Mouse (Mus musculus) stomach, postnatal 0 days (tissue): ENCODE results near the gene Bhlhe23. TPM values are rescaled to one million over a fixed set of nuclear protein-coding genes. Genes with fewer than 3 reads are reported as not detected.

Experiments
- ATAC-seq: fragments of 200-750 bp; cut with Nextera tagmentation; 2 replicates; pipeline ENCODE4 v1.8.0; 2017; ENCODE audit not compliant: low FRiP score, low TSS enrichment
- DNase-seq: peaks from one replicate; pipeline ENCODE4 v3.0.0-alpha.2; 2016; ENCODE audit warnings: low spot score
- H3K27ac ChIP-seq: fragments of 300-500 bp; sonication (generic); replicated peaks from 2 replicates; pipeline ENCODE4 v1.5.1; 2014; ENCODE audit warnings: mild to moderate bottlenecking, control low read depth
- H3K27me3 ChIP-seq: fragments of 300-500 bp; sonication (generic); 2 replicates; pipeline ENCODE4 v1.6.1; 2014; ENCODE audit warnings: low read length; ENCODE audit not compliant: control insufficient read depth, insufficient read depth
- H3K36me3 ChIP-seq: fragments of 300-500 bp; sonication (generic); 2 replicates; pipeline ENCODE4 v1.6.1; 2014; ENCODE audit warnings: low read length, mixed read lengths; ENCODE audit not compliant: control insufficient read depth, insufficient read depth
- H3K4me1 ChIP-seq: fragments of 300-500 bp; sonication (generic); replicated peaks from 2 replicates; pipeline ENCODE4 v1.6.1; 2014; ENCODE audit warnings: antibody characterized with exemption; ENCODE audit not compliant: control insufficient read depth, insufficient read depth
- H3K4me2 ChIP-seq: fragments of 300-500 bp; sonication (generic); replicated peaks from 2 replicates; pipeline ENCODE4 v1.6.1; 2014; ENCODE audit warnings: low read depth, mild to moderate bottlenecking, control low read depth, moderate library complexity
- H3K4me3 ChIP-seq: fragments of 300-500 bp; sonication (generic); 2 replicates; pipeline ENCODE4 v1.5.1; 2014; ENCODE audit warnings: low read depth, low read length, control low read depth
- H3K9ac ChIP-seq: fragments of 300-500 bp; sonication (generic); 2 replicates; pipeline ENCODE4 v1.6.1; 2014; ENCODE audit warnings: mild to moderate bottlenecking, low read length, control low read depth, mixed read lengths
- H3K9me3 ChIP-seq: fragments of 300-500 bp; sonication (generic); 2 replicates; pipeline ENCODE4 v1.6.1; 2016; ENCODE audit warnings: low read length; ENCODE audit not compliant: control insufficient read depth
- CTCF ChIP-seq: IDR thresholded peaks from 2 replicates; pipeline ENCODE4 v1.5.1; 2016; ENCODE audit warnings: antibody characterized with exemption, low read depth, mild to moderate bottlenecking, moderate library complexity
- EP300 ChIP-seq: optimal IDR thresholded peaks from 2 replicates; pipeline ENCODE3; 2016; ENCODE audit warnings: antibody characterized with exemption
- WGBS: fragments of 180-500 bp; shearing (Covaris S2); extraction: QIAGEN DNeasy Blood & Tissue Kit; methylation state at CpG from one replicate; pipeline ENCODE4 v1.1.7; 2014; 5-methylcytosine and 5-hydroxymethylcytosine counted together
- polyA plus RNA-seq: library from polyadenylated mRNA; unstranded; fragments of >200 nt; fragmentation: Nextera tagmentation; extraction: Ambion mirVana; gene quantifications from 2 replicates; pipeline ENCODE4 v1.2.1, GENCODE M21; 2015

The Bhlhe23 gene
- polyA plus RNA-seq, 1 experiment from 2014 or later = not detected

DNA sequence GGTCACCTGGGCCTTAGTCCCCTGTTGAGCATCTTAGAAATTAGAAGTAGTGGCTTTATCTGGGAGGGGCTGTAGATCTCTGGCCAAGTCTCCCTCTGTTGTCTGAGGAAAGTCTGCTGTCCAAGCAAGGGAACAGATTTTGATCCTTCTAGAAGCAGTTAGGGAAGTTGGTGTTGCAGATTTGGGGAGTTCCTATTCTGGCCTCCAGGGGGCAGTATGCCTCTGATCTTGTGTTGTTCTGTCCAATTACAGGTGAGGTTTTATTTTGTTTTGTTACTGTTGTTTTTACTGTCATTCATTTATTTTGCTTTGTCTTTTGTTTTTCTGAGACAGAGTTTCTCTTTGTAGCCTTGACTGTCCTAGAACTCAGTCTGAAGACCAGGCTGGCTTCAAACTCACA, 10.0 kb upstream of the Bhlhe23 start:
- DNase-seq (peak; percentile 51), ATAC-seq (no peak)
- Histone ChIP-seq H3K9me3 (no peaks in the 10 kb centered on the region), H3K27ac (no peak overlapping the region), H3K27me3 (0 out of 2 replicates have a peak, but pooled peaks cover 3% of the 10 kb centered on the region), H3K4me3 (no peak overlapping the region), H3K4me1 (no peaks in the 10 kb centered on the region), H3K9ac (no peak overlapping the region), H3K4me2 (no peak overlapping the region), H3K36me3 (no peaks in the 10 kb centered on the region)
- no peak for TF ChIP-seq EP300
- TF ChIP-seq CTCF = peak; percentile 77

DNA sequence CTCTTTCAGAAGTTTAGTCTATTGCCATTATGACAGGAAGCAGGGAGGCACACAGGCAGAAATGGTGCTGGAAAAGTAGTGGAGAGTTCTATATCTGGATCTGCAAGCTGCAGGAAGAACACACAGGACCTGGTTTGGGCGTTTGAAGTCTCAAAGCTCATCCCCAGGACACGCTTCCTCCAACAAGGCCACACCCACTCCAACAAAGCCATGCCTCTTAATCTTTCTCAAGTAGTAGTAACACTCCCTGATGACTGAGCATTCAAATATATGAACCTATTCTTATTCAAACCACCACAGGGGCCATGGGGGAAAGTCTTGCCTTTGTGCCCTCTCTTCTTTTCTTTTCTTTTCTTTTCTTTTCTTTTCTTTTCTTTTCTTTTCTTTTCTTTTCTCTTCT, 3.6 kb upstream of the Bhlhe23 start:
- DNase-seq = no peak
- Histone ChIP-seq H3K4me1 (no peaks in the 10 kb centered on the region), H3K9ac (no peak overlapping the region), H3K27ac (no peak overlapping the region), H3K9me3 (no peaks in the 10 kb centered on the region), H3K27me3 (peaks cover 15% of the 10 kb centered on the region), H3K4me3 (no peak overlapping the region), H3K36me3 (no peaks in the 10 kb centered on the region), H3K4me2 (no peak overlapping the region)
- no peak for TF ChIP-seq EP300
- TF ChIP-seq CTCF = no peak
- WGBS = 0% methylated on average over 2 of the region's 2 CpGs
- no peak for ATAC-seq

DNA sequence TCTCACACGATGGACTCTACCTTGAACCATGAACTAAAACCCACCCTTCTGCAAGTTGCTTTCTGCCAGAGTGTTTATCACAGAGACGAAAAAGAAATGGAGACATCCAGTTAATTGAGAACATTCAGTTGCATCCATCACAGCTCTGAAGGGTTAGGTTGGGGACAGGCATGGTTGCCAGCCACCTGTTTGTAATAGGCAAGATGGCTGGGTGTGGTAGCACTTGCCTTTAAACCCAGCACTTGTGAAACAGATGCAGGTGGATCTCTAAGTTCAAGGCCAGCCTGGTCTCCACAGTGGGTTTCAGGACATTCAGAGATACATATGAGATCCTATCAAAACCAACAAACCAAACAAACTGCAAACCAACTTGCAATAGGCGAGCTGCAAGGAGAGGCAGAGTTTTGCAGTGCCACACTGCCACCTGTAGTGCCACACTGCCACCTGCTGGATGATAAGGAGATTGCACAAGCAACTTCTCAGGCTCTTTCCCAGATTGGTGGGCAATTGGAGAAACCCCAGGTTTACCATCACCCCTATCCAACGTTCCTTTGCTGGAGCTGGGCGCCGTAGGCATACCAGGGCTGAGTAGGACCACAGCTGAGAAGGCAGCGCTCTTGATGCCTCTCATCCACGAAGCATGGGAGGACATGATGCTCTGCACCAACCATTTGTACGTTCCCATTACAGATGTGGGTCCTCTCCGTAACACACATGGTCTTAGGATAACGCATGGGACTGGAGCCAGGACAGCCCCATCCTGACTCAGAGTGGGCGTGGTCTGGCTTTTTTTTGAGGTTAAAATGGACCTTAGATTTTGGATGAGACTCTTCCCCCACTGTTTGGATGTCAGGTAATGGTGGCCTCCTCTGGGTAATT, 2.8 kb upstream of the Bhlhe23 start:
- Histone ChIP-seq H3K27ac (no peak overlapping the region), H3K4me2 (no peak overlapping the region), H3K9me3 (no peaks in the 10 kb centered on the region), H3K27me3 (peaks cover 19% of the 10 kb centered on the region), H3K9ac (no peak overlapping the region), H3K36me3 (no peaks in the 10 kb centered on the region), H3K4me1 (no peaks in the 10 kb centered on the region), H3K4me3 (no peak overlapping the region)
- WGBS = 25% methylated on average over 12 of the region's 12 CpGs
- peak; percentile 96 for TF ChIP-seq CTCF
- TF ChIP-seq EP300 = no peak
- DNase-seq (peak; percentile 61), ATAC-seq (no peak)

GRCm38 (mm10) chr2:180775641-180776040, 1.1 kb downstream of the Bhlhe23 start:
- Histone ChIP-seq H3K4me1 (no peaks in the 10 kb centered on the region), H3K27ac (no peak overlapping the region), H3K9me3 (no peaks in the 10 kb centered on the region), H3K36me3 (no peaks in the 10 kb centered on the region), H3K4me2 (no peak overlapping the region), H3K4me3 (no peak overlapping the region), H3K27me3 (peaks cover 19% of the 10 kb centered on the region), H3K9ac (no peak overlapping the region)
- no peak for TF ChIP-seq CTCF
- no peak for TF ChIP-seq EP300
- DNase-seq = no peak
- WGBS = 5% methylated on average over 15 of the region's 15 CpGs
- no peak for ATAC-seq

GRCm38 (mm10) chr2:180775223-180775622, 1.5 kb downstream of the Bhlhe23 start:
- Histone ChIP-seq H3K9ac (no peak overlapping the region), H3K36me3 (no peaks in the 10 kb centered on the region), H3K9me3 (no peaks in the 10 kb centered on the region), H3K27me3 (peaks cover 19% of the 10 kb centered on the region), H3K4me3 (no peak overlapping the region), H3K4me2 (no peak overlapping the region), H3K4me1 (no peaks in the 10 kb centered on the region), H3K27ac (no peak overlapping the region)
- ATAC-seq (no peak), DNase-seq (no peak)
- 4% methylated on average over 12 of the region's 12 CpGs for WGBS
- TF ChIP-seq EP300 (no peak), CTCF (no peak)

DNA sequence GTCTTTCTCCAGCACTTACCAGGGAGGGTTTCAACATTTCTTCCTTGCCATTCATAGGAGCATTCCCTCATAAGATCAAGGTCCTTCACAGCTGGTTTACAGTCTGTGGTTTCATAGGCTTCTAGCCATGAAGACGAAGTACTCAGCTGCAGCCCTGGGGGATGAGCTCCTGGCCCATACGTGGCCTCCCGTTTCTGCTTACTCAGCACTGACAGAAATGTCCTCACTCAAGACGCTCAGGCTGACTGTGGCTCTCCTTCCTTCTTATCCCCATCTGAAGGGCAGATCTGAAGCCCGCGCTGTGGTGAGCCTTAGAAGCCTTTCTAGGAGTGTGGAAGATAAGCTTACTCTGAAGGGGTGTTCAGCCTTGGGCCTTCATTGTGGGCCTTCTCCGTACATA, 11.0 kb downstream of the Bhlhe23 start:
- ATAC-seq (no peak), DNase-seq (no peak)
- TF ChIP-seq EP300 (no peak), CTCF (no peak)
- WGBS = 67% methylated on average over 7 of the region's 7 CpGs
- Histone ChIP-seq H3K4me1 (no peaks in the 10 kb centered on the region), H3K9me3 (no peaks in the 10 kb centered on the region), H3K4me3 (no peak overlapping the region), H3K9ac (no peak overlapping the region), H3K27me3 (no peaks in the 10 kb centered on the region), H3K36me3 (no peaks in the 10 kb centered on the region), H3K27ac (no peak overlapping the region), H3K4me2 (no peak overlapping the region)
